Mouse (Mus musculus) liver, adult 2 months (tissue): ENCODE results near the gene Prr7.

ENCODE experiments used
- CTCF ChIP-seq: fragments of 200-500 bp; IDR thresholded peaks from 2 replicates; pipeline ENCODE4 v1.5.1; 2011; ENCODE audit warnings: low read depth, low read length, control low read depth
- POLR2A ChIP-seq: fragments of 200-500 bp; IDR thresholded peaks from 2 replicates; pipeline ENCODE4 v1.6.1; 2011; ENCODE audit warnings: low read length, control low read depth; ENCODE audit not compliant: insufficient read depth; ENCODE audit errors: extremely low read depth

- TF ChIP-seq CTCF = no peak
- no peak for TF ChIP-seq POLR2A
Observed at GRCm38 (mm10) chr13:55479929-55480328, 15.9 kb downstream of the Prr7 start.
